Mouse (Mus musculus): Measurements from ENCODE around the gene Coro6.

Coro6 gene

GRCm38 (mm10) chr11:77497341-77497756 is 35.1 kb downstream of the Coro6 start:
- CTCF ChIA-PET = interaction anchor here (0.7 to 8.0 kb wide), 11 partner anchors 10 to 939 kb away, joined by 3 to 84 read pairs (median 6); partner anchors contain the start of gene Coro6 (in 1 of the 4)

GRCm38 (mm10) chr11:77497851-77498250 is 35.6 kb downstream of the Coro6 start:
- POLR2A ChIA-PET = interaction anchor here (0.6 to 11.6 kb wide), 18 partner anchors 10 to 1561 kb away, joined by 3 to 210 read pairs (median 4); partner anchors contain the start of genes Taok1 (in 3 of the 4), Abhd15 (in 1 of the 4) and Trp53i13 (in 1 of the 4)
- CTCF ChIA-PET = interaction anchor here (0.5 to 8.0 kb wide), 10 partner anchors 9 to 800 kb away, joined by 3 to 84 read pairs (median 5); partner anchors contain the start of genes Abhd15 (in 1 of the 4) and Coro6 (in 1 of the 4)

More at GRCm38 (mm10) chr11:77497341-77497756, 35.1 kb downstream of the Coro6 start:
- POLR2A ChIA-PET = interaction anchor here in 3 of 4 experiments (0.6 to 11.6 kb wide), 17 partner anchors 12 to 485 kb away, joined by 3 to 210 read pairs (median 3); partner anchors contain the start of genes Taok1 (in 3 of the 3), Abhd15 (in 1 of the 3) and Trp53i13 (in 1 of the 3)

GRCm38 (mm10) chr11:77498261-77499139 is 36.3 kb downstream of the Coro6 start:
- CTCF ChIA-PET = interaction anchor here (0.5 to 8.0 kb wide), 10 partner anchors 8 to 801 kb away, joined by 3 to 84 read pairs (median 5); partner anchors contain the start of gene Abhd15 (in 1 of the 4)
- POLR2A ChIA-PET = interaction anchor here (0.6 to 11.6 kb wide), 22 partner anchors 10 to 1561 kb away, joined by 3 to 210 read pairs (median 4); partner anchors contain the start of genes Taok1 (in 3 of the 4), Abhd15 (in 1 of the 4) and Trp53i13 (in 1 of the 4)

- CTCF ChIA-PET = interaction anchor here (0.6 to 8.0 kb wide), 8 partner anchors 8 to 1642 kb away, joined by 3 to 84 read pairs (median 12); partner anchors contain the start of genes Abhd15 (in 1 of the 4), Ankrd13b (in 1 of the 4) and Trp53i13 (in 1 of the 4)
- POLR2A ChIA-PET = interaction anchor here in 2 of 4 experiments (0.9 to 11.6 kb wide), 9 partner anchors 9 to 398 kb away, joined by 4 to 210 read pairs (median 6); partner anchors contain the start of genes Abhd15 (in 1 of the 2), Taok1 (in 1 of the 2) and Trp53i13 (in 1 of the 2)
Measured at GRCm38 (mm10) chr11:77499354-77499753, 37.1 kb downstream of the Coro6 start.

- POLR2A ChIA-PET = interaction anchor here in 2 of 4 experiments (0.6 to 7.2 kb wide), 17 partner anchors 7 to 181 kb away, joined by 3 to 48 read pairs (median 5); partner anchors contain the start of genes Abhd15 (in 1 of the 2) and Taok1 (in 1 of the 2)
Measured at GRCm38 (mm10) chr11:77500361-77501325, 38.4 kb downstream of the Coro6 start.

GRCm38 (mm10) chr11:77501392-77501791 is 39.2 kb downstream of the Coro6 start:
- ChIA-PET POLR2A (interaction anchor here in 2 of 4 experiments (0.6 to 7.2 kb wide), 12 partner anchors 8 to 395 kb away, joined by 3 to 48 read pairs (median 5); partner anchors contain the start of genes Abhd15 (in 1 of the 2) and Taok1 (in 1 of the 2)), CTCF (interaction anchor here (0.5 to 3.4 kb wide), 25 partner anchors 8 to 1657 kb away, joined by 3 to 32 read pairs (median 4); partner anchors contain the start of genes Ankrd13b (in 2 of the 4), Abhd15 (in 1 of the 4), Git1 (in 1 of the 4) and Gm10392 (in 1 of the 4))

More at GRCm38 (mm10) chr11:77500361-77501325, 38.4 kb downstream of the Coro6 start:
- CTCF ChIA-PET = interaction anchor here (0.5 to 8.0 kb wide), 24 partner anchors 6 to 306 kb away, joined by 3 to 84 read pairs (median 5); partner anchors contain the start of genes Ankrd13b (in 2 of the 4), Abhd15 (in 1 of the 4), Git1 (in 1 of the 4) and Gm10392 (in 1 of the 4)

- POLR2A ChIA-PET = interaction anchor here in 3 of 4 experiments (0.5 to 16.4 kb wide), 8 partner anchors 9 to 745 kb away, joined by 3 to 210 read pairs (median 8); partner anchors contain the start of genes Abhd15 (in 1 of the 3), Ankrd13b (in 1 of the 3) and Git1 (in 1 of the 3)
- CTCF ChIA-PET = interaction anchor here (0.5 to 3.4 kb wide), 19 partner anchors 9 to 1656 kb away, joined by 3 to 32 read pairs (median 5); partner anchors contain the start of genes Ankrd13b (in 2 of the 4), Abhd15 (in 1 of the 4), Git1 (in 1 of the 4) and Gm10392 (in 1 of the 4)
Measured at GRCm38 (mm10) chr11:77501971-77502370, 39.8 kb downstream of the Coro6 start.

- POLR2A ChIA-PET = interaction anchor here in 3 of 4 experiments (0.6 to 16.4 kb wide), 11 partner anchors 9 to 480 kb away, joined by 3 to 210 read pairs (median 10); partner anchors contain the start of genes Git1 (in 3 of the 3), Abhd15 (in 2 of the 3), Ankrd13b (in 2 of the 3) and Phf12 (in 1 of the 3)
- CTCF ChIA-PET = interaction anchor here in 2 of 4 experiments (0.9 to 3.4 kb wide), 8 partner anchors 8 to 318 kb away, joined by 3 to 32 read pairs (median 4); partner anchors contain the start of genes Git1 (in 2 of the 2), Abhd15 (in 1 of the 2), Ankrd13b (in 1 of the 2) and Trp53i13 (in 1 of the 2)
Measured at GRCm38 (mm10) chr11:77502481-77502880, 40.3 kb downstream of the Coro6 start.

- CTCF ChIA-PET = interaction anchor here in 3 of 4 experiments (0.7 to 2.5 kb wide), 12 partner anchors 10 to 317 kb away, joined by 3 to 11 read pairs (median 3); partner anchors contain the start of gene Ankrd13b (in 1 of the 3)
- POLR2A ChIA-PET = interaction anchor here (0.7 to 16.4 kb wide), 15 partner anchors 9 to 126 kb away, joined by 3 to 210 read pairs (median 5); partner anchors contain the start of genes Ankrd13b (in 3 of the 4), Git1 (in 3 of the 4), Abhd15 (in 2 of the 4) and Taok1 (in 2 of the 4)
Measured at GRCm38 (mm10) chr11:77503511-77503910, 41.3 kb downstream of the Coro6 start.

- ChIA-PET CTCF (interaction anchor here in 2 of 4 experiments (0.6 to 4.8 kb wide), 8 partner anchors 8 to 239 kb away, joined by 3 to 84 read pairs (median 3); partner anchors contain the start of gene Git1 (in 1 of the 2)), POLR2A (interaction anchor here in 3 of 4 experiments (0.9 to 16.4 kb wide), 9 partner anchors 9 to 400 kb away, joined by 3 to 210 read pairs (median 10); partner anchors contain the start of genes Git1 (in 2 of the 3), Abhd15 (in 1 of the 3), Ankrd13b (in 1 of the 3) and Gm10392 (in 1 of the 3))
Measured at GRCm38 (mm10) chr11:77504377-77504776, 42.2 kb downstream of the Coro6 start.

GRCm38 (mm10) chr11:77505291-77505980 is 43.2 kb downstream of the Coro6 start:
- ChIA-PET CTCF (interaction anchor here in 3 of 4 experiments (1.1 to 4.8 kb wide), 4 partner anchors 9 to 38 kb away, joined by 3 to 84 read pairs (median 4); partner anchors contain the start of gene Git1 (in 1 of the 3)), POLR2A (interaction anchor here in 2 of 4 experiments (0.9 to 16.4 kb wide), 8 partner anchors 8 to 399 kb away, joined by 3 to 210 read pairs (median 4); partner anchors contain the start of genes Ankrd13b (in 2 of the 2), Git1 (in 2 of the 2), Abhd15 (in 1 of the 2) and Gm10392 (in 1 of the 2))

GRCm38 (mm10) chr11:77506273-77506672 is 44.1 kb downstream of the Coro6 start:
- ChIA-PET POLR2A (interaction anchor here in 3 of 4 experiments (0.5 to 16.4 kb wide), 11 partner anchors 7 to 879 kb away, joined by 3 to 210 read pairs (median 7); partner anchors contain the start of genes Ankrd13b (in 2 of the 3), Git1 (in 2 of the 3), Abhd15 (in 1 of the 3) and Gm10392 (in 1 of the 3)), CTCF (interaction anchor here in 2 of 4 experiments (0.5 to 4.8 kb wide), 8 partner anchors 8 to 987 kb away, joined by 3 to 84 read pairs (median 4); partner anchors contain the start of genes Ankrd13b (in 1 of the 2) and Git1 (in 1 of the 2))

GRCm38 (mm10) chr11:77506941-77507340 is 44.7 kb downstream of the Coro6 start:
- ChIA-PET CTCF (interaction anchor here (0.5 to 4.8 kb wide), 14 partner anchors 9 to 988 kb away, joined by 3 to 84 read pairs (median 5); partner anchors contain the start of genes Git1 (in 2 of the 4), Ankrd13b (in 1 of the 4) and Gm10392 (in 1 of the 4)), POLR2A (interaction anchor here in 3 of 4 experiments (0.6 to 16.4 kb wide), 10 partner anchors 9 to 475 kb away, joined by 3 to 210 read pairs (median 5); partner anchors contain the start of genes Ankrd13b (in 2 of the 3), Git1 (in 1 of the 3), Phf12 (in 1 of the 3) and Taok1 (in 1 of the 3))

GRCm38 (mm10) chr11:77507426-77507825 is 45.2 kb downstream of the Coro6 start:
- CTCF ChIA-PET = interaction anchor here (0.5 to 4.8 kb wide), 50 partner anchors 7 to 996 kb away, joined by 3 to 84 read pairs (median 4); partner anchors contain the start of genes Ankrd13b (in 3 of the 4), Git1 (in 2 of the 4), Gm10392 (in 1 of the 4) and Nek8 (in 1 of the 4)
- POLR2A ChIA-PET = interaction anchor here (0.5 to 16.4 kb wide), 32 partner anchors 8 to 475 kb away, joined by 3 to 210 read pairs (median 4); partner anchors contain the start of genes Git1 (in 4 of the 4), Ankrd13b (in 2 of the 4), Taok1 (in 2 of the 4) and Gm10392 (in 1 of the 4)

Measured in embryonic stem cell, embryonic (primary cell).